27 mouse cellular contexts compared by ENCODE assay signal in genomic region chr15:57316486-57316885, GRCm38 (mm10).
A peak's percentile ranks its signal among the peaks of the same experiment; 100 is the strongest.
DNase-seq lines count a peak whose midpoint lies in the region; ATAC-seq and TF ChIP-seq lines count a peak whose summit lies in the region.
"Had no signal": no experiment of that assay in that cellular context is flagged by ENCODE, and none has a peak within 500 bp of the region (broad histone marks: within the 10 kb centered on the region; RNA-seq: fewer than 3 reads in every experiment).

No protein-coding gene starts in this region.

- no peaks in the 10 kb centered on the region for H3K9me3 ChIP-seq in forebrain, embryonic 15.5 days
- no peaks in the 10 kb centered on the region for H3K9me3 ChIP-seq in forebrain, embryonic 12.5 days
- no peaks in the 10 kb centered on the region for H3K9me3 ChIP-seq in liver, embryonic 12.5 days (replicated peaks)

- 42% methylated on average over 2 of the region's 2 CpGs for WGBS in forebrain, embryonic 15.5 days
- 74% methylated on average over 2 of the region's 2 CpGs for WGBS in forebrain, embryonic 12.5 days
- 60% methylated on average over 2 of the region's 2 CpGs for WGBS in liver, embryonic 12.5 days (ENCODE audit: insufficient replicate concordance)

- no peak for TF ChIP-seq POLR2A in brain, embryonic 14.5 days (IDR thresholded peaks at IDR 0.05; ENCODE audit: borderline replicate concordance, extremely low read depth, insufficient read depth, insufficient read length, poor library complexity, severe bottlenecking)

- no peak for TF ChIP-seq CTCF in brain, embryonic 14.5 days (IDR thresholded peaks at IDR 0.05; ENCODE audit: borderline replicate concordance, extremely low read depth, insufficient read depth, insufficient read length)

- no peaks in the 10 kb centered on the region; the same call in 1 of the 2 replicates for H3K4me1 ChIP-seq in forebrain, embryonic 15.5 days
- no peaks in the 10 kb centered on the region for H3K4me1 ChIP-seq in forebrain, embryonic 12.5 days
- H3K4me1 ChIP-seq in liver, embryonic 12.5 days: no peaks in the 10 kb centered on the region
- H3K4me1 ChIP-seq: embryonic facial prominence, embryonic 10.5 days; embryonic facial prominence, embryonic 13.5 days had no signal

- no peak overlapping the region for H3K4me2 ChIP-seq in forebrain, embryonic 15.5 days (replicated peaks)
- H3K4me2 ChIP-seq in forebrain, embryonic 12.5 days: no peak overlapping the region
- H3K4me2 ChIP-seq in liver, embryonic 12.5 days: no peak overlapping the region
- H3K4me2 ChIP-seq: embryonic facial prominence, embryonic 13.5 days; heart, embryonic 11.5 days; hindbrain, embryonic 14.5 days had no signal

- no peaks in the 10 kb centered on the region for H3K27me3 ChIP-seq in forebrain, embryonic 15.5 days
- no peaks in the 10 kb centered on the region for H3K27me3 ChIP-seq in forebrain, embryonic 12.5 days
- H3K27me3 ChIP-seq in liver, embryonic 12.5 days (replicated peaks): no peaks in the 10 kb centered on the region
- H3K27me3 ChIP-seq: embryonic facial prominence, embryonic 13.5 days; Patski had no signal

- H3K27ac ChIP-seq in forebrain, embryonic 15.5 days (replicated peaks): no peak overlapping the region
- H3K27ac ChIP-seq in forebrain, embryonic 12.5 days: no peak overlapping the region
- no peak overlapping the region for H3K27ac ChIP-seq in liver, embryonic 12.5 days
- H3K27ac ChIP-seq: embryonic facial prominence, embryonic 10.5 days; embryonic facial prominence, embryonic 13.5 days; gastrocnemius, adult 2 months; hindbrain, embryonic 14.5 days; hindbrain, postnatal 0 days had no signal

- no peak overlapping the region for H3K9ac ChIP-seq in forebrain, embryonic 15.5 days (replicated peaks)
- H3K9ac ChIP-seq in forebrain, embryonic 12.5 days: no peak overlapping the region
- no peak overlapping the region for H3K9ac ChIP-seq in liver, embryonic 12.5 days
- H3K9ac ChIP-seq: embryonic facial prominence, embryonic 13.5 days; hindbrain, embryonic 14.5 days had no signal

- H3K4me3 ChIP-seq in forebrain, embryonic 15.5 days: no peak overlapping the region
- no peak overlapping the region for H3K4me3 ChIP-seq in forebrain, embryonic 12.5 days (replicated peaks)
- H3K4me3 ChIP-seq in liver, embryonic 12.5 days: no peak overlapping the region
- H3K4me3 ChIP-seq: embryonic facial prominence, embryonic 10.5 days; embryonic facial prominence, embryonic 13.5 days; erythroblast, embryonic 14.5 days; gastrocnemius, adult 2 months had no signal

- no peaks in the 10 kb centered on the region for H3K36me3 ChIP-seq in forebrain, embryonic 15.5 days
- no peaks in the 10 kb centered on the region for H3K36me3 ChIP-seq in forebrain, embryonic 12.5 days (replicated peaks)
- H3K36me3 ChIP-seq in liver, embryonic 12.5 days: no peaks in the 10 kb centered on the region
- H3K36me3 ChIP-seq: embryonic facial prominence, embryonic 10.5 days; embryonic facial prominence, embryonic 13.5 days had no signal

- peak; percentile 94 for DNase-seq in Muller cell, postnatal 12 days (ENCODE audit: inconsistent ontology term)
- peak; percentile 72 for DNase-seq in brain, embryonic 14.5 days (ENCODE audit: low read depth)
- no peak for DNase-seq in neural tube, embryonic 10.5 days (ENCODE audit: extremely low spot score, low spot score)
- DNase-seq: adrenal gland, postnatal 10 days; adrenal gland, postnatal 36 days; cerebellum, adult 11-12 months; cerebellum, adult 8-10 months; cerebellum, postnatal 36 days; embryo, embryonic 11 days; gastrocnemius, adult 2 months; gastrocnemius, postnatal 14 days; heart, adult 11 months; heart, postnatal 4 days; kidney, adult 18-20 months had no signal

- peak; percentile 46; the same call in 1 of the 2 replicates for ATAC-seq in forebrain, embryonic 15.5 days (replicated peaks)
- no peak for ATAC-seq in forebrain, embryonic 12.5 days (ENCODE audit: low FRiP score)
- ATAC-seq in liver, embryonic 12.5 days: no peak
- ATAC-seq: CD4-positive, CD25-positive, alpha-beta regulatory T cell, adult 4 months; hindbrain, postnatal 0 days; inflammation-experienced regulatory T-cells, adult 6 months; intestine, embryonic 16.5 days; Patski had no signal
